Mouse (Mus musculus) embryonic facial prominence, embryonic 11.5 days (tissue): ENCODE data around the gene Rassf8. TPM values are rescaled to one million over a fixed set of nuclear protein-coding genes. Genes with fewer than 3 reads are reported as not detected.

Experiments used
- ATAC-seq: fragments of 200-750 bp; cut with Nextera tagmentation; replicated peaks from 2 replicates; pipeline ENCODE4 v1.8.0; 2017; ENCODE audit warnings: low read depth; ENCODE audit not compliant: insufficient number of reproducible peaks, low FRiP score, low TSS enrichment
- DNase-seq: peaks from one replicate; pipeline ENCODE4 v3.0.0-alpha.2; 2015; ENCODE audit warnings: low spot score
- H3K27ac ChIP-seq: fragments of 300-500 bp; sonication (generic); replicated peaks from 2 replicates; pipeline ENCODE4 v1.5.1; 2014; ENCODE audit warnings: mild to moderate bottlenecking, low read depth, low read length, control low read depth
- H3K27me3 ChIP-seq: fragments of 300-500 bp; sonication (generic); 2 replicates; pipeline ENCODE4 v1.6.1; 2014; ENCODE audit warnings: mild to moderate bottlenecking, low read length, moderate library complexity, mixed read lengths; ENCODE audit not compliant: control insufficient read depth, insufficient read depth
- H3K36me3 ChIP-seq: fragments of 300-500 bp; sonication (generic); replicated peaks from 2 replicates; pipeline ENCODE4 v1.6.1; 2014; ENCODE audit warnings: low read depth, mild to moderate bottlenecking, low read length, moderate library complexity, mixed read lengths; ENCODE audit not compliant: control insufficient read depth, insufficient read depth
- H3K4me1 ChIP-seq: fragments of 300-500 bp; sonication (generic); 2 replicates; pipeline ENCODE4 v1.6.1; 2014; ENCODE audit warnings: low read length, mixed read lengths; ENCODE audit not compliant: control insufficient read depth, insufficient read depth
- H3K4me2 ChIP-seq: fragments of 300-500 bp; sonication (generic); 2 replicates; pipeline ENCODE4 v1.6.1; 2014; ENCODE audit warnings: low read depth, mild to moderate bottlenecking, control low read depth, low read length, moderate library complexity
- H3K4me3 ChIP-seq: fragments of 300-500 bp; sonication (generic); 2 replicates; pipeline ENCODE4 v1.5.1; 2014; ENCODE audit warnings: low read depth, low read length, control low read depth
- H3K9ac ChIP-seq: fragments of 300-500 bp; sonication (generic); replicated peaks from 2 replicates; pipeline ENCODE4 v1.6.1; 2014; ENCODE audit warnings: mild to moderate bottlenecking, control low read depth, low read length
- H3K9me3 ChIP-seq: fragments of 300-500 bp; sonication (generic); replicated peaks from 2 replicates; pipeline ENCODE4 v1.6.1; 2016; ENCODE audit warnings: mild to moderate bottlenecking, low read length, inconsistent platforms, mixed read lengths; ENCODE audit not compliant: control insufficient read depth
- WGBS: fragments of 180-500 bp; shearing (Covaris S2); extraction: QIAGEN DNeasy Blood & Tissue Kit; methylation state at CpG from one replicate; pipeline ENCODE4 v1.1.7; 2014; 5-methylcytosine and 5-hydroxymethylcytosine counted together
- polyA plus RNA-seq: library from polyadenylated mRNA; unstranded; fragments of >200 nt; fragmentation: Nextera tagmentation; extraction: Ambion mirVana; gene quantifications from 2 replicates; pipeline ENCODE4 v1.2.1, GENCODE M21; 2014

Gene Rassf8
- polyA plus RNA-seq, 1 experiment from 2014 or later, result 8.2 TPM

GRCm38 (mm10) chr6:145806784-145807183 lies 60.2 kb downstream of the Rassf8 start:
- 37% methylated on average over 2 of the region's 2 CpGs for WGBS
- no peak overlapping the region for H3K9ac ChIP-seq
- no peak for ATAC-seq
- H3K36me3 ChIP-seq, result no peaks in the 10 kb centered on the region
- no peak for DNase-seq
- no peaks in the 10 kb centered on the region for H3K27me3 ChIP-seq
- no peaks in the 10 kb centered on the region for H3K9me3 ChIP-seq
- H3K27ac ChIP-seq, result no peak overlapping the region
- no peak overlapping the region for H3K4me3 ChIP-seq
- H3K4me1 ChIP-seq, result no peaks in the 10 kb centered on the region
- H3K4me2 ChIP-seq, result no peak overlapping the region

- Histone ChIP-seq H3K9ac (no peak overlapping the region), H3K9me3 (no peaks in the 10 kb centered on the region), H3K27me3 (no peaks in the 10 kb centered on the region), H3K4me1 (no peaks in the 10 kb centered on the region), H3K4me2 (no peak overlapping the region), H3K36me3 (no peaks in the 10 kb centered on the region), H3K27ac (no peak overlapping the region), H3K4me3 (no peak overlapping the region)
- ATAC-seq (no peak), DNase-seq (no peak)
- WGBS, result 90% methylated on average over 8 of the region's 9 CpGs
Measured at GRCm38 (mm10) chr6:145807929-145808328, 61.4 kb downstream of the Rassf8 start.

- WGBS, result 84% methylated on average over 7 of the region's 7 CpGs
- ATAC-seq, result no peak
Measured at GRCm38 (mm10) chr6:145809566-145809965, 63.0 kb downstream of the Rassf8 start.

GRCm38 (mm10) chr6:145810015-145810414 lies 63.5 kb downstream of the Rassf8 start:
- no peak for ATAC-seq
- Histone ChIP-seq H3K36me3 (no peaks in the 10 kb centered on the region), H3K27me3 (no peaks in the 10 kb centered on the region), H3K9ac (no peak overlapping the region), H3K4me2 (no peak overlapping the region), H3K4me3 (no peak overlapping the region), H3K4me1 (no peaks in the 10 kb centered on the region), H3K9me3 (no peaks in the 10 kb centered on the region), H3K27ac (no peak overlapping the region)
- 88% methylated on average over 6 of the region's 6 CpGs for WGBS
- no peak for DNase-seq

More at GRCm38 (mm10) chr6:145809566-145809965, 63.0 kb downstream of the Rassf8 start:
- DNase-seq, result no peak
- Histone ChIP-seq H3K4me1 (no peaks in the 10 kb centered on the region), H3K9me3 (no peaks in the 10 kb centered on the region), H3K27ac (no peak overlapping the region), H3K9ac (no peak overlapping the region), H3K36me3 (no peaks in the 10 kb centered on the region), H3K4me3 (no peak overlapping the region), H3K27me3 (no peaks in the 10 kb centered on the region), H3K4me2 (no peak overlapping the region)

- Histone ChIP-seq H3K27me3 (no peaks in the 10 kb centered on the region), H3K4me2 (no peak overlapping the region), H3K27ac (no peak overlapping the region), H3K9me3 (no peaks in the 10 kb centered on the region), H3K4me3 (no peak overlapping the region), H3K36me3 (no peaks in the 10 kb centered on the region), H3K9ac (no peak overlapping the region), H3K4me1 (no peaks in the 10 kb centered on the region; the same call in 1 of the 2 replicates)
- 84% methylated on average over 1 of the region's 1 CpGs for WGBS
- no peak for DNase-seq
- ATAC-seq, result no peak
Measured at GRCm38 (mm10) chr6:145811174-145811573, 64.6 kb downstream of the Rassf8 start.

- Histone ChIP-seq H3K27ac (no peak overlapping the region), H3K27me3 (no peaks in the 10 kb centered on the region), H3K9me3 (no peaks in the 10 kb centered on the region), H3K9ac (peak overlapping the region; percentile 43), H3K4me2 (no peak overlapping the region), H3K36me3 (no peaks in the 10 kb centered on the region), H3K4me1 (no peaks in the 10 kb centered on the region; the same call in 1 of the 2 replicates), H3K4me3 (no peak overlapping the region)
- ATAC-seq (no peak), DNase-seq (peak; percentile 51)
- WGBS, result 29% methylated on average over 15 of the region's 15 CpGs
Measured at GRCm38 (mm10) chr6:145815200-145815599, 68.7 kb downstream of the Rassf8 start.

GRCm38 (mm10) chr6:145819151-145819550 lies 72.6 kb downstream of the Rassf8 start:
- DNase-seq (no peak), ATAC-seq (no peak)
- Histone ChIP-seq H3K9me3 (no peaks in the 10 kb centered on the region), H3K4me2 (no peak overlapping the region), H3K36me3 (no peaks in the 10 kb centered on the region), H3K9ac (no peak overlapping the region), H3K4me1 (no peaks in the 10 kb centered on the region; the same call in 1 of the 2 replicates), H3K27me3 (no peaks in the 10 kb centered on the region), H3K27ac (no peak overlapping the region), H3K4me3 (no peak overlapping the region)
- WGBS, result 88% methylated on average over 9 of the region's 9 CpGs

- Histone ChIP-seq H3K27me3 (no peaks in the 10 kb centered on the region), H3K9ac (no peak overlapping the region), H3K9me3 (no peaks in the 10 kb centered on the region), H3K36me3 (no peaks in the 10 kb centered on the region), H3K4me2 (no peak overlapping the region), H3K4me1 (no peaks in the 10 kb centered on the region), H3K27ac (no peak overlapping the region), H3K4me3 (no peak overlapping the region)
- no peak for ATAC-seq
- DNase-seq, result no peak
- WGBS, result 75% methylated on average over 5 of the region's 5 CpGs
Measured at GRCm38 (mm10) chr6:145822218-145822617, 75.7 kb downstream of the Rassf8 start.
